Mouse (Mus musculus): Measurements from ENCODE around the gene Rchy1. TPM values are rescaled to one million over a fixed set of nuclear protein-coding genes. Genes with fewer than 3 reads are reported as not detected.

Rchy1 gene
- total RNA-seq (2014; rRNA removed) (22.9 and 25.6 TPM in 2 replicates), polyA plus RNA-seq (2012; rRNA removed) (14.6 and 14.8 TPM in 2 replicates)

- no peak for TF ChIP-seq CTCF (IDR thresholded peaks at IDR 0.05; ENCODE audit: low read depth, low read length)
- peak; percentile 41; the same call in 1 of the 2 replicates for TF ChIP-seq POLR2A (IDR thresholded peaks at IDR 0.05; ENCODE audit: extremely low read depth, insufficient read depth, low read length)
- Histone ChIP-seq H3K4me1 (ENCODE audit: control insufficient read depth, insufficient read depth, low read length) (peaks cover 13% of the 10 kb centered on the region), H3K79me2 (ENCODE audit: control insufficient read depth, insufficient read depth, low read length) (peaks cover 6% of the 10 kb centered on the region; the same call in 1 of the 2 replicates), H3K27me3 (ENCODE audit: control insufficient read depth, insufficient read depth, low read length) (no peaks in the 10 kb centered on the region), H3K9ac (ENCODE audit: low read depth, low read length) (peak within 1 kb of the TSS; percentile 87), H3K36me3 (ENCODE audit: control insufficient read depth, insufficient read depth, low read length) (peaks cover 8% of the 10 kb centered on the region), H3K27ac (replicated peaks; ENCODE audit: insufficient read depth, low read depth, low read length) (peak within 1 kb of the TSS; percentile 93), H3K4me3 (ENCODE audit: insufficient read depth, low read depth, low read length) (peak within 1 kb of the TSS; percentile 87)
- WGBS: under 1% methylated on average over 65 of the region's 65 CpGs
- peak; percentile 93 for DNase-seq (ENCODE audit: extremely low read depth, low read depth, low spot score)
Observed at GRCm38 (mm10) chr5:91962639-91963440, at the start of gene Rchy1. Rchy1 (minus strand) TSS chr5:91963068.

- Histone ChIP-seq H3K4me3 (ENCODE audit: insufficient read depth, low read depth, low read length) (no peak overlapping the region), H3K27me3 (ENCODE audit: control insufficient read depth, insufficient read depth, low read length) (no peaks in the 10 kb centered on the region), H3K79me2 (ENCODE audit: control insufficient read depth, insufficient read depth, low read length) (no peaks in the 10 kb centered on the region), H3K9ac (ENCODE audit: low read depth, low read length) (no peak overlapping the region), H3K36me3 (ENCODE audit: control insufficient read depth, insufficient read depth, low read length) (no peaks in the 10 kb centered on the region), H3K4me1 (ENCODE audit: control insufficient read depth, insufficient read depth, low read length) (no peaks in the 10 kb centered on the region), H3K27ac (replicated peaks; ENCODE audit: insufficient read depth, low read depth, low read length) (no peak overlapping the region)
- no peak for DNase-seq (ENCODE audit: extremely low read depth, low read depth, low spot score)
- TF ChIP-seq POLR2A (IDR thresholded peaks at IDR 0.05; ENCODE audit: extremely low read depth, insufficient read depth, low read length): no peak
- TF ChIP-seq CTCF (IDR thresholded peaks at IDR 0.05; ENCODE audit: low read depth, low read length): no peak
- WGBS: 55% methylated on average over 7 of the region's 7 CpGs
Observed at GRCm38 (mm10) chr5:92011756-92012155, 48.9 kb upstream of the Rchy1 start.

GRCm38 (mm10) chr5:92009827-92010226 lies 47.0 kb upstream of the Rchy1 start:
- 71% methylated on average over 2 of the region's 2 CpGs for WGBS
- TF ChIP-seq POLR2A (IDR thresholded peaks at IDR 0.05; ENCODE audit: extremely low read depth, insufficient read depth, low read length) (no peak), CTCF (IDR thresholded peaks at IDR 0.05; ENCODE audit: low read depth, low read length) (no peak)
- H3K27ac ChIP-seq (replicated peaks; ENCODE audit: insufficient read depth, low read depth, low read length): no peak overlapping the region
- no peak overlapping the region for H3K9ac ChIP-seq (ENCODE audit: low read depth, low read length)
- H3K79me2 ChIP-seq (ENCODE audit: control insufficient read depth, insufficient read depth, low read length): no peaks in the 10 kb centered on the region
- H3K4me3 ChIP-seq (ENCODE audit: insufficient read depth, low read depth, low read length): no peak overlapping the region
- DNase-seq (ENCODE audit: extremely low read depth, low read depth, low spot score): no peak
- no peaks in the 10 kb centered on the region for H3K4me1 ChIP-seq (ENCODE audit: control insufficient read depth, insufficient read depth, low read length)
- H3K27me3 ChIP-seq (ENCODE audit: control insufficient read depth, insufficient read depth, low read length): no peaks in the 10 kb centered on the region
- H3K36me3 ChIP-seq (ENCODE audit: control insufficient read depth, insufficient read depth, low read length): no peaks in the 10 kb centered on the region

- H3K36me3 ChIP-seq (ENCODE audit: control insufficient read depth, insufficient read depth, low read length): no peaks in the 10 kb centered on the region
- WGBS: 66% methylated on average over 2 of the region's 2 CpGs
- no peaks in the 10 kb centered on the region for H3K4me1 ChIP-seq (ENCODE audit: control insufficient read depth, insufficient read depth, low read length)
- no peak overlapping the region for H3K9ac ChIP-seq (ENCODE audit: low read depth, low read length)
- H3K4me3 ChIP-seq (ENCODE audit: insufficient read depth, low read depth, low read length): no peak overlapping the region
- H3K79me2 ChIP-seq (ENCODE audit: control insufficient read depth, insufficient read depth, low read length): no peaks in the 10 kb centered on the region
- TF ChIP-seq CTCF (IDR thresholded peaks at IDR 0.05; ENCODE audit: low read depth, low read length): peak; percentile 21; the same call in 1 of the 2 replicates
- no peak for TF ChIP-seq POLR2A (IDR thresholded peaks at IDR 0.05; ENCODE audit: extremely low read depth, insufficient read depth, low read length)
- no peak overlapping the region for H3K27ac ChIP-seq (replicated peaks; ENCODE audit: insufficient read depth, low read depth, low read length)
- peak; percentile 25 for DNase-seq (ENCODE audit: extremely low read depth, low read depth, low spot score)
- H3K27me3 ChIP-seq (ENCODE audit: control insufficient read depth, insufficient read depth, low read length): no peaks in the 10 kb centered on the region
Observed at GRCm38 (mm10) chr5:92003011-92003410, 40.1 kb upstream of the Rchy1 start.

DNA sequence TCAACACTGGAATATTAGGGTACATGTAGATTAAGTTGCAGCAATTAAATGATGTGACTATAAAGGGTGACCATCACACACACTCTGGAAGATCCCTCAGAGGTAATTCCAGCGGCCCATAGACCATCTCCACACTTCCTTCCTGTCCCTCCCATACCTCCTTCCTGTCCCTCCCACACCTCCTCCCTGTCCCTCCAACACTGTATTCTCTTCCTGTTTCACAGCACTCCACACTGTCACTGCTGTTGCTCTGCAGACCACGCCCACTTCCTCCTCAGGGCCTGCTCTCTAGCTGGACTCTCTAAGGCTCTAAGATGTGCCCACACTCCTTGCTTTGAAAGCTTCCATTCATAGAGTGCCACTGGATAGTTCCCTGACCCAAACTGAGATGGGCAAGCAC lies 37.9 kb upstream of the Rchy1 start:
- TF ChIP-seq CTCF (IDR thresholded peaks at IDR 0.05; ENCODE audit: low read depth, low read length): no peak
- no peak for TF ChIP-seq POLR2A (IDR thresholded peaks at IDR 0.05; ENCODE audit: extremely low read depth, insufficient read depth, low read length)
- no peak for DNase-seq (ENCODE audit: extremely low read depth, low read depth, low spot score)

GRCm38 (mm10) chr5:91994546-91994945 lies 31.7 kb upstream of the Rchy1 start:
- Histone ChIP-seq H3K79me2 (ENCODE audit: control insufficient read depth, insufficient read depth, low read length) (no peaks in the 10 kb centered on the region), H3K27ac (replicated peaks; ENCODE audit: insufficient read depth, low read depth, low read length) (no peak overlapping the region), H3K36me3 (ENCODE audit: control insufficient read depth, insufficient read depth, low read length) (no peaks in the 10 kb centered on the region), H3K27me3 (ENCODE audit: control insufficient read depth, insufficient read depth, low read length) (no peaks in the 10 kb centered on the region), H3K9ac (ENCODE audit: low read depth, low read length) (no peak overlapping the region), H3K4me3 (ENCODE audit: insufficient read depth, low read depth, low read length) (no peak overlapping the region), H3K4me1 (ENCODE audit: control insufficient read depth, insufficient read depth, low read length) (no peaks in the 10 kb centered on the region)
- 72% methylated on average over 13 of the region's 13 CpGs for WGBS
- DNase-seq (ENCODE audit: extremely low read depth, low read depth, low spot score): no peak
- no peak for TF ChIP-seq CTCF (IDR thresholded peaks at IDR 0.05; ENCODE audit: low read depth, low read length)
- TF ChIP-seq POLR2A (IDR thresholded peaks at IDR 0.05; ENCODE audit: extremely low read depth, insufficient read depth, low read length): no peak

More for the DNA sequence above, 37.9 kb upstream of the Rchy1 start:
- Histone ChIP-seq H3K4me1 (ENCODE audit: control insufficient read depth, insufficient read depth, low read length) (no peaks in the 10 kb centered on the region), H3K79me2 (ENCODE audit: control insufficient read depth, insufficient read depth, low read length) (no peaks in the 10 kb centered on the region), H3K4me3 (ENCODE audit: insufficient read depth, low read depth, low read length) (no peak overlapping the region), H3K36me3 (ENCODE audit: control insufficient read depth, insufficient read depth, low read length) (no peaks in the 10 kb centered on the region), H3K9ac (ENCODE audit: low read depth, low read length) (no peak overlapping the region), H3K27ac (replicated peaks; ENCODE audit: insufficient read depth, low read depth, low read length) (no peak overlapping the region), H3K27me3 (ENCODE audit: control insufficient read depth, insufficient read depth, low read length) (no peaks in the 10 kb centered on the region)
- WGBS: 72% methylated on average over 2 of the region's 2 CpGs
